Mouse (Mus musculus): ENCODE results near the gene Trmt10c.
"Not testable (repeated sequence)": the region's sequence is repeated elsewhere in the genome, so short reads cannot be mapped to it uniquely, and the experiment has no call there.

GRCm38 (mm10) chr16:56048038-56048437 lies 10.4 kb upstream of the Trmt10c start, which contains the start of gene Senp7:
- TF ChIP-seq POLR2A, CTCF (IDR thresholded peaks at IDR 0.05; ENCODE audit: insufficient read depth, low read depth, low read length): not testable (repeated sequence)

All from olfactory bulb, adult 2 months (tissue).